Mouse (Mus musculus) thymus, postnatal 4 days (tissue): ENCODE data around the gene Shisa2.
"Not testable (repeated sequence)": the region's sequence is repeated elsewhere in the genome, so short reads cannot be mapped to it uniquely, and the experiment has no call there.

Experiments
- DNase-seq: peaks from one replicate; pipeline ENCODE4 v3.0.0; 2021

Gene Shisa2

DNA sequence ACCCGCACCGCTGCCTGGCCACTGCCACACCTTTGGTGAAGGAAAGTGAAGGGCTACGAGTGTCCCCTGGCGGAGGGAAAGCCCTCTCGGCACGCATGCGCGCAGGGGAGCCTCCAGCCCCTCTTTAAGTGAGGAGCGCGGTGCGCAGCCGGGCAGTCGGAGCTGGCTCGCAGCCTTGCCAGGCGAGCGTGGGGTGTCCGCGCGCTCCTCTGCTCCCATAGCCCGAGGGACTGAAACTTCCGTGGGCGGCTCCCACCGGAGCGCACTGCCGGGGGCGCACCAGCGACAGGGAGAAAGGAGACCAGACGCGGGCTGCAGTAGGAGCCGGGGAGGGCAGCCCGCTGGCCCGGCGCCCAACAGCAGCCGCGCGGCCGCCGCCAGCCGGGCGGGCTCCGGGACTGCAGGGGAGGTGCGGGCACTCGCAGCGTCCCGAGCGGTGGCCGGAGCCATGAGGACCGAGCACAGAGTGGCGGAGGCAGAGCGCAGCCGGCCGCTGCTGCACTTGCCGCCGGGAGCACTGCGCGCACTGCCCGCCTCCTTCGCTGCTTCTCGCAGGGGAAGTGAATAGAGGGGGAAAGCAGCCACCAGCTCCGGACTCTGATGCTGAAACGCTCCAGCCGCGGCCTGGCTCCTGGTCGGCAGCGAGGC lies at the start of gene Shisa2:
Gene Shisa2 (plus strand): TSS at position 151 of the 648 bp plus-strand sequence.
- peak; percentile 73 for DNase-seq

DNA sequence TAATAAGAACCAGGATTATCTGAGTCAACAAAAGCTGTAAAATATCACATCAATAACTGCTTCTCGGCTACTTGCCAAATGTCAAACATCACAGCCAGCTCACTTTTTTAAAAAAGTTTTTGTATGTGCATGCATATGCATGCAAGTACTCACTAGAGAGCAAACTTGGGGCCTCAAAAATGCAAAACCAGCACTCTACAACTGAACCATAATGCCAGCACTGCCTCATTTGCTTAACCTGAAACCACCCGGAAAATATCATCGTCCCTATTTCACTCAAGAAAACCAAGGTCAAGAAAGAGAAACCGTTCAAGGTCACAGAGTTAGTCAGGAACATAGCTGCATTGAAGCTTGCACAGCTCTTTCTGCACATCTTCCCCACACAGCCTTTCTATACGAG lies 48.7 kb upstream of the Shisa2 start:
- no peak for DNase-seq

GRCm38 (mm10) chr14:59590614-59591013 lies 34.5 kb upstream of the Shisa2 start:
- peak; percentile 63 for DNase-seq

DNA sequence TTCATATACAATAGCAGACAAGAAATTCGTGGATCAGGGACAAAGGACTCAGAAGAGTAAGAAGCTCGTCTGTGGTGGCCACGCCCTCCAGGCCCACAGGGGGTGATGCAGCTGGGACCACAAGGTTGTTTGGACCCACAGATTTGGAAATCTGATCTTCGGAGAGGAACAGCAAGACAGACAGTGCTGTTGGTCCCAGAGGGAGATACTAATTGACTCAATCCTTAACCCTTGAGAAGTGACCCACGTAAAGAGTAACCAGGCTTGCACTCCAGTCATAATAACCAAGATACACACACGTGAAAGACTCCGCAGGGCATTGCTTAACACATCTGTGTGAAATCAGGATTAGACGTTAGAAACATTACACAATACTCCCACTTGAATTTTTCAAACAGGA lies 33.2 kb upstream of the Shisa2 start:
- no peak for DNase-seq

GRCm38 (mm10) chr14:59592593-59592992 lies 32.5 kb upstream of the Shisa2 start:
- no peak for DNase-seq

DNA sequence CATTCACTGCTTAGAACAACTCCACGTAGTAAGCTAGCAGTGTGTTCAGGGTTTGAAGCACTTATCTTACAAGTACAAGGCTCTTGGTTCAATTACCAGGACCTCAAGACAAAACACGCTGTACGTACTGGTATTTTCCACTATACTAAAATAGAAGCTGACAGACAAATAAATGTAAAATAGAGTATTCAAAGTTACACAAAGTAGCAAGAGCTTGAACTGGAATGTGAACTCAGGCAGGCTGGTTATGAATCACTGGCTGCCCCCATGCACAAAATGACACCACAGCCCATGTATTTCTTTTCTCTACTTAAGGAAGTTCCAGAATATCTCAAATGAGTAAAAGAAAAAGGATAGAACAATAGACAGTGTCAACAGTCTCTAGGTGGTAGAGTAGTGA lies 30.1 kb upstream of the Shisa2 start:
- no peak for DNase-seq

GRCm38 (mm10) chr14:59597398-59598259 lies 27.5 kb upstream of the Shisa2 start, which contains the start of gene Cdadc1:
Gene Cdadc1, minus strand, starts transcription at chr14:59597959.
- peak; percentile 96 for DNase-seq

DNA sequence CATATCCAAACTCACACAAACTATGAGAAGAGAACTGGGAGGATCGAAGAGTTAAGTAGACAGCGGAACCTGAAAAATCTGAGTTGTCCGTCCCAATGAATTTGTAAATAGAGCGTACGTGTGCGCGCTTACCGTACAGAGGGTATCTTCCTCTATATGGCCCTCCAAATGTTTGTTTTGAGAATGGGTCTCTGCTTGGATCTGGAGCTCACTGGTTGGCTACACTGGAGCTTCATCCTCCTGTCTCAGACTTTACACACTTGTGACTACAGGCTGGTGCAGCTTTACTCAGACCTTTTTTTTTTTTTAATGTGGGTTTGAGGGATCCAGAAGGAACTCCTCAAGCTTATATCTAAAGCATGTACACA lies 26.9 kb upstream of the Shisa2 start:
- no peak for DNase-seq

GRCm38 (mm10) chr14:59604002-59604645 lies 21.0 kb upstream of the Shisa2 start:
- peak; percentile 40 for DNase-seq

DNA sequence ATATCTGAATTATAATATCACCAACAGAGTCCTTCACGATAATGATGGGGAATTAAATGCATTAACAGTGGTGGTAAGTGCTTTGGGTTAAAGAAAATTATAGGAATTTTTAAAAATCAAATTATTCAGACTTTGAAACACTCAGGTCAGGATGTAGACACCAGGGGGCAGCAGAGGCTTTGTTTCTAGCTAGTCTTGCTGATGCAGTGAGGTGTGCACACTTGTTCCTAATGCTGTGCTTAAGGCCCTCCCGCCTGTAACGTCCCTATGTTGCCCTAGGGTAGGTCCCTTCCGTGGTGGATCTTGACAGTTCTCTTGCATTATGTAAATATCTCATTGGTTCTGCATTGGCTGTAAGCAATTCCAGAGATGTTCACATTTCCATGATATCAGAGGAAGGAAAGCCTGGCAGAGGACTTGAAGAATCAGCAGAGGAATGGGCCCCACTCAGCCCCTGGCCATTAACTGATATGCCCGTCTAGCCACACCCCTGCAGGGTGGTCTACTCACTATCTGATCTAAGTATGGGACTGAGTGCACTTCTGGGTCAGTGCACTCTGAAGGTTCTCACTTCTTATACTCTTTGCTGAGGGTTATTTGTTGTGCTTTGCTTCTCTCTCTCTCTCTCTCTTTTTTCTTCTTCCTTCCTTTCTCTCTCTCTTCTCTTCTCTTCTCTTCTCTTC lies 19.3 kb upstream of the Shisa2 start:
- DNase-seq = peak; percentile 89

DNA sequence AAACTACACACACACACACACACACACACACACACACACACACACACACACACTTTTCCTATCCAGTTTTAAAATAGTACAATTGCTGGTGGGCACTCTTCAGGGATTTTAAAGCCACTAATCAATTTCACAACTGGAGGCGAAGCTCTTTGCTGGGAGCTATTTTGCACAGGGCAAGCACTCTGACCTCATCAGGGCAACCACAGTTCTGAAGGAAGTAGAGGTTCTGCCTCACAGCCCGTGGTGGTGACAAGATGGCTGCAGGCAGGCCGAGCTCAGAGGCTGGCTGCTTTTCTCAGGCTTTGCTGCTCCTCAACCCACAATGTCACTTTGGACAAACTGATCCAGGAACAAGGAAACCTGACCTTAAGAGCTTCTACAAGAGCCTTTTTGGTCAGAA lies 18.1 kb upstream of the Shisa2 start:
- no peak for DNase-seq

- DNase-seq = peak; percentile 87
Observed at GRCm38 (mm10) chr14:59612920-59613625, 12.0 kb upstream of the Shisa2 start.

DNA sequence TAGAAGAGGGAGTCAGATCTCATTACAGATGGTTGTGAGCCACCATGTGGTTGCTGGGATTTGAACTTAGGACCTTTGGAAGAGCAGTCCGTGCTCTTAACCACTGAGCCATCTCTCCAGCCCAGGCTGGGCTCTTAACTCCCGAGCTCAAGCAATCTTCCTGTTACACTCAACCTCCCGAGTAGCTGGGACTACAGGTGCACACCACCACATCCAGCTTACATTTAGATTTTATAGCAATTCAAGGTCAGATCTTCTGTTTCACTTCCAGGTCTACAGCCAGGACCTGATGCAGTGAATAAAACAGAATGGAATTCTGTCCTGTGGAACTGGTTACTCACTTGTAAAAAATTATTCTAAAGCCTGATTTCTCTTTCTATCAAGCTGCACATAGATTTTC lies 11.0 kb upstream of the Shisa2 start:
- not testable (repeated sequence) for DNase-seq

DNA sequence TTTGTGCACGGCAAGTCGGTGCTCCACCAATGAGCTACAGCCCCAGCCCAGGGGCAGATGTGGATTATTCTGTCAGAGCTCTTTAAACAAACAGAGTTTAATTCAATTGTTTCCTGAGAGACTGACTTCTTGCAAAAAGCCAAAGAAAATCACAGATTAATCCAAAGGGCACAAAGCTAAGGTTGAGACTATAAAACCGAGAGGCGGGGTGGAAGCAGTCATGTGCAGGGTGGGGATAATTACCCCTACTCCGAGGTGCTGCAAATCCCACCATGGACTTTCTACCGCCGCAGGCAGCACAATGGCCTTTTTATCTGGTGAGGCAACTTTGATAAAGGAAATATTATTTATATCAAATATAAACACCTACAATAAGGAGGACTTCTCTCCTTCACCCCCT lies 8.3 kb upstream of the Shisa2 start:
- DNase-seq = no peak

DNA sequence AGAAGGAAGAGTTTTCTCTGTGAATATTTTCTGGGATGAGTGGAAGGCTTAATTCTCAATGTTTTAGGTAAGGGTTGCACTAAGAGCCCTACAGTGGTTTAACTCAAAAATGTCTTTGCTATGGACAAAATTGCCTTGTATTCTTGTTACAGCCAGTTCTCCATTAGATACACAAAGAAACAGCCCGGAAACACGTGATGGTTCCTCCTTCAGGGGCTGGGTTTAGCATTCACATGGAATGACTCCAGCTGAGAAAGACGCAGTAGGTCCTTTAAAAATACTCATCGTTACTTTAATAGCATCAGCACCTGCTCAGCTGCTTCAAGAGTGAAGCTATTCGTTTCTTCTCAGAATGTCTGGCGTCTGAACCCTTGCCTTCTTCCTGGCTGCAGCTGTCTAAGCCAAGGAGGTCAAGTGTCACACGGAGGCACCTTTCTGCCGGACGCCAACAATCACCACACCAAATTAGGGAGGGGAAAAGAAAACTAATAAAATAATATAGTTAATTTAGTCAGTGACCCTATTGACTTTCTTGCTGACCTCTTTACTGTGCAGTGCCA lies 702 bp upstream of the Shisa2 start:
- DNase-seq = no peak

GRCm38 (mm10) chr14:59625806-59626364 lies 777 bp downstream of the Shisa2 start:
- DNase-seq = peak; percentile 61

DNA sequence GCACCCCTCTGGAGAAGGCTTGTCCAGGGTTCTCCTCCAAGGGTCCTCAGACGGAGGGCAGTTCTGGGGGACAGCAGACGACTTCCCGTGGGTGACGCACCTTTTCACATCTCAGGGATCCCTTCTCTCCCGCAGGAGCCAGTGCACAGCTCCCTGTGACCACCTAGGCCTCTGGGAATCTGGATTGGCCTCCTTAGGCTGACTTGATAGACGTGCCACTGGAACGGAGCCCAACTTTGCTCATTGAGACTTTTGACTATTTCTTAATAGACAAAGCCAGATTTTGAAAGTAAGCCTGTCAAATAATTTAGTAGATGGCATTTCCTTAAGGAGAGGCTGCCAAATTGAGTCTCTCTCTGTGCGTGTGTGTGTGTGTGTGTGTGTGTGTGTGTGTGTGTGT lies 1.6 kb downstream of the Shisa2 start:
- no peak for DNase-seq

- no peak for DNase-seq
Observed at GRCm38 (mm10) chr14:59627142-59627680, 2.1 kb downstream of the Shisa2 start.

DNA sequence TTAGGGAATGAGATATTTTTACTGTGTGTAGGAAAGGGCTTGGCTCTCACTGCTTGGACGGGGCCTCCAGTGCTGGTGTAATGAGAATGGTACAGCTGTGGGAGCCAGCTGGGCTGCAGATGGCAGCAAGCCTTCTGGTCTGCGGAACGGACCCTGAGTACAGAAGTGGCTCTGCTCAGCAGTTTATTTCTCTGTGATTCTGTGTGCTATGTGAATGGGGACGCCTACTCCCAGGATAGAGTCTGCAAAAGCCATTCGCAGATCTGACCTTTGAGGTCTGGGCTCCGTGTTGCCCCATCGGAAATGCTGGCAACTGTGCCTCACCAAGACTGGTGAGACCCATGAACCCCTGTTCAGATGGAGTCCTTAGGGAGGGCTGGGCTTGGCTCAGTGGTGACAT lies 2.7 kb downstream of the Shisa2 start:
- no peak for DNase-seq

- no peak for DNase-seq
Observed at GRCm38 (mm10) chr14:59629308-59629707, 4.2 kb downstream of the Shisa2 start.

DNA sequence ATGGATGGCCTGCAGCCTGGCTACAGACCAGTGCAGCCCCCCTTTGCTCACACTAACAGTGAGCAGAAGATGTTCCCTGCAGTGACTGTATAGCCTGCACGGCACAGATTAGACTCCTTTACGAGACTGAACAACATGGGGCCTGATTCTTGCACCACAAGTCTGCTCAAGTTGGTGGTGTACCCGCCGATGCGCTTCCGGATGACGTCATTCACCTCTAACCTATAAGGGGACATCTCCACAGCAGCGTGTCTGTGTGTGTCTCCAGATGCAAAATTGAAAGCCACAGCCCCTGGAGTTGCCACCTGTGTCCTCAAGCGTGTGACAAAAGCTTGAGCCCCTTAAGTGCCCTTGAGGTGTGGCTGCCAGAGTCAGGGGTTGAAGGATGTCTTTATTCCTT lies 5.0 kb downstream of the Shisa2 start:
- no peak for DNase-seq

- no peak for DNase-seq
Observed at GRCm38 (mm10) chr14:59632067-59632466, 7.0 kb downstream of the Shisa2 start.
